14 mouse cellular contexts compared by ENCODE assay signal in genomic region chr3:39840946-39841345, GRCm38 (mm10).
DNase-seq lines count a peak whose midpoint lies in the region; ATAC-seq lines count a peak whose summit lies in the region.
"Had no signal": no experiment of that assay in that cellular context is flagged by ENCODE, and none has a peak within 500 bp of the region (broad histone marks: within the 10 kb centered on the region; RNA-seq: fewer than 3 reads in every experiment).

No protein-coding gene starts in this region.

- no peak for DNase-seq in frontal cortex, postnatal 14 days (ENCODE audit: low spot score in 2 of 2)
- DNase-seq in brain, adult 2 months (ENCODE audit: low read depth, low spot score): peak; percentile 56
- DNase-seq in layer of hippocampus, adult 18-20 months (ENCODE audit: low spot score in 2 of 2): peak; percentile 60 to 74
- peak; percentile 26 to 27 for DNase-seq in layer of hippocampus, postnatal 36 days
- no peak for DNase-seq in kidney, postnatal 25 days
- DNase-seq: B cell, adult 2 months; cerebellum, adult 8-10 months; heart, postnatal 14 days; kidney, adult 18-20 months; lung, adult 18-20 months; midbrain, embryonic 14.5 days; thymus, postnatal 36 days had no signal

- ATAC-seq in frontal cortex, adult (ENCODE audit: low TSS enrichment): peak; percentile 59
- no peak for ATAC-seq in monocyte, adult 5-6 weeks (replicated peaks; ENCODE audit: insufficient number of reproducible peaks, low FRiP score, low TSS enrichment, poor library complexity, severe bottlenecking)

Comparison
In these comparisons a context has a peak if more than half of its experiments do, and no peak if none do; other contexts are left out.
1. DNase-seq: peak in brain, adult 2 months (single experiment), layer of hippocampus, adult 18-20 months (2 of 2) and layer of hippocampus, postnatal 36 days (2 of 2); none in frontal cortex, postnatal 14 days (0 of 2) and kidney, postnatal 25 days (0 of 2).